Mouse (Mus musculus) intestine, embryonic 14.5 days (tissue): ENCODE measurements around the gene Camk2n1. TPM values are rescaled to one million over a fixed set of nuclear protein-coding genes. Genes with fewer than 3 reads are reported as not detected.

ENCODE experiments used
- ATAC-seq: fragments of 200-750 bp; cut with Nextera tagmentation; replicated peaks from 2 replicates; pipeline ENCODE4 v1.8.0; 2017; ENCODE audit warnings: low read depth, moderate number of reproducible peaks, moderate TSS enrichment, moderate library complexity; ENCODE audit not compliant: low FRiP score, low TSS enrichment
- DNase-seq: peaks from one replicate; pipeline ENCODE4 v3.0.0-alpha.2; 2018; ENCODE audit warnings: low spot score
- H3K27ac ChIP-seq: fragments of 300-500 bp; sonication (generic); 2 replicates; pipeline ENCODE4 v1.5.1; 2014; ENCODE audit warnings: low read depth, mild to moderate bottlenecking, control low read depth
- H3K27me3 ChIP-seq: fragments of 300-500 bp; sonication (generic); replicated peaks from 2 replicates; pipeline ENCODE4 v1.6.1; 2014; ENCODE audit warnings: low read length, control low read depth; ENCODE audit not compliant: control insufficient read depth, insufficient read depth
- H3K36me3 ChIP-seq: fragments of 300-500 bp; sonication (generic); 2 replicates; pipeline ENCODE4 v1.6.1; 2014; ENCODE audit warnings: low read length, control low read depth; ENCODE audit not compliant: control insufficient read depth, insufficient read depth
- H3K4me1 ChIP-seq: fragments of 300-500 bp; sonication (generic); replicated peaks from 2 replicates; pipeline ENCODE4 v1.6.1; 2014; ENCODE audit warnings: low read length, control low read depth, mixed read lengths; ENCODE audit not compliant: control insufficient read depth, insufficient read depth
- H3K4me2 ChIP-seq: fragments of 300-500 bp; sonication (generic); 2 replicates; pipeline ENCODE4 v1.6.1; 2014; ENCODE audit warnings: low read length
- H3K4me3 ChIP-seq: fragments of 300-500 bp; sonication (generic); 2 replicates; pipeline ENCODE4 v1.5.1; 2014; ENCODE audit warnings: low read depth, low read length, control low read depth, mixed read lengths
- H3K9ac ChIP-seq: fragments of 300-500 bp; sonication (generic); 2 replicates; pipeline ENCODE4 v1.6.1; 2014; ENCODE audit warnings: mild to moderate bottlenecking, low read length
- H3K9me3 ChIP-seq: fragments of 300-500 bp; sonication (generic); 2 replicates; pipeline ENCODE4 v1.6.1; 2016; ENCODE audit warnings: low read length, control low read depth; ENCODE audit not compliant: control insufficient read depth
- WGBS: fragments of 180-500 bp; shearing (Covaris S2); extraction: QIAGEN DNeasy Blood & Tissue Kit; methylation state at CpG from one replicate; pipeline ENCODE4 v1.1.7; 2014; 5-methylcytosine and 5-hydroxymethylcytosine counted together
- polyA plus RNA-seq: library from polyadenylated mRNA; unstranded; fragments of >200 nt; fragmentation: Nextera tagmentation; extraction: Ambion mirVana; gene quantifications from 2 replicates; pipeline ENCODE4 v1.2.1, GENCODE M21; 2014

Gene Camk2n1
- polyA plus RNA-seq, 1 experiment from 2014 or later = 5.9 TPM

DNA sequence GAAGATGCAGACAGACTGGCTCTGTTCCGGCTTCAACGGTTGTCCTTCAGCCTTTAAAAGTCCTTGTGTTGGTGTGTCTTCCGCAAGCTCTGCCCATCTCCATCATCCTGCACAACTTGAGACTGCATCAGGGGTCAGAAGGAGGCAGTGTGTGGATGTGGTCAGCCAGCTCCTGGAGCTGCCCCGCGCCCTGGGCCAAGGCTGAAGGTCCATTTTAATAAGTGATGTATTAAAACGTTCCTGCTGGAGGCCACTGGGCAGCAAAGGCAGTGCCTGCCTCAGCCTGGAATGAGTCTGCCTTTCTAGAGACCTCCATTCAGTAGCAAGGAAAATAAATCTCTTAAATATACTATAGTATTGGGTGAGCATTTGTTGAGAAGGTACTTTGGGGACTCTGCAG lies 5.7 kb downstream of the Camk2n1 start:
- Histone ChIP-seq H3K9me3 (no peaks in the 10 kb centered on the region), H3K4me3 (no peak overlapping the region), H3K4me1 (peaks cover 61% of the 10 kb centered on the region), H3K36me3 (peaks cover 13% of the 10 kb centered on the region; the same call in 1 of the 2 replicates), H3K4me2 (no peak overlapping the region), H3K27me3 (no peaks in the 10 kb centered on the region), H3K9ac (no peak overlapping the region), H3K27ac (no peak overlapping the region)
- DNase-seq = no peak
- no peak for ATAC-seq
- 70% methylated on average over 6 of the region's 6 CpGs for WGBS

DNA sequence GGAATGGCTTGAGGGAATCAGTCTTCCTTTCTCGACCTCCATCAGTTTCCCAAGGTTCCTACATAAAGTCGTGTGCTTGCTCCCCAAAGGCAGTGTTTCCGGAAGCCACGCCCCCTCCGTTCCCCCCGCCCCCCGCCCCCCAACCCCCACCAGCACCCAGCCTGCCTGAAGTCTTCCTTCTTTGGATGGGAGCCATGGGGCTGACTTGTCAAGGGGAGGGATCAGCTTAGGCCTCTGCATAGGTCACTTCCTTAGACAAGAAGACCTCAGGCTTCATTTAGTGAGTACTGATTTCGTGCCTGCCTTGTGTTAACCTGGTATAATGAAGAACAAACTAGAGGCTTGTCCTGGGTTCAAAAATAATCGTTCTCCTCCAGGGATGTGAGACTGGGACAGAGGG lies 6.8 kb downstream of the Camk2n1 start:
- H3K27me3 ChIP-seq = no peaks in the 10 kb centered on the region
- H3K27ac ChIP-seq = no peak overlapping the region
- H3K4me2 ChIP-seq = no peak overlapping the region
- peaks cover 13% of the 10 kb centered on the region; the same call in 1 of the 2 replicates for H3K36me3 ChIP-seq
- WGBS = 27% methylated on average over 9 of the region's 9 CpGs
- H3K4me1 ChIP-seq = peaks cover 72% of the 10 kb centered on the region
- no peak overlapping the region for H3K9ac ChIP-seq
- no peak for DNase-seq
- no peaks in the 10 kb centered on the region for H3K9me3 ChIP-seq
- ATAC-seq = no peak
- no peak overlapping the region for H3K4me3 ChIP-seq

DNA sequence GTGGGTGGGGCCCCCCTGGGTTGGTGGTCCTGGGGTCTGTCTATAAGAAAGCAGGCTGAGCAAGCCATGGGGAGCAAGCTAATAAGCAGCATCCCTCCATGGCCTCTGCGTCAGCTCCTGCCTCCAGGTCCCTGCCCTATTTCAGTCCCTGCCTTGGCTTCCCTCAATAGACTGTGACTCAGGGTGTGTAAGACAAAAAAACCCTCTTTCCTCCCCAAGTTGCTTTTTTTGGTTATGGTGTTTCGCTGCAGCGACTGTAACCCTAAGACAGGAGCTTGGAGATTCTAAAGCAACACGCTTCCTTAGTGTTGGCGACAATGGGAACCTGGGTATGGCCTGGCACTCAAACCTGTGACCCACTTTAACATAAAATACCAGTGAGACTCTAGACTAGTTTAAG lies 7.4 kb downstream of the Camk2n1 start:
- ATAC-seq = no peak
- Histone ChIP-seq H3K9ac (no peak overlapping the region), H3K36me3 (peaks cover 13% of the 10 kb centered on the region; the same call in 1 of the 2 replicates), H3K4me1 (peaks cover 67% of the 10 kb centered on the region), H3K9me3 (no peaks in the 10 kb centered on the region), H3K27ac (no peak overlapping the region), H3K4me2 (no peak overlapping the region), H3K4me3 (no peak overlapping the region), H3K27me3 (no peaks in the 10 kb centered on the region)
- WGBS = 94% methylated on average over 5 of the region's 5 CpGs
- DNase-seq = no peak

DNA sequence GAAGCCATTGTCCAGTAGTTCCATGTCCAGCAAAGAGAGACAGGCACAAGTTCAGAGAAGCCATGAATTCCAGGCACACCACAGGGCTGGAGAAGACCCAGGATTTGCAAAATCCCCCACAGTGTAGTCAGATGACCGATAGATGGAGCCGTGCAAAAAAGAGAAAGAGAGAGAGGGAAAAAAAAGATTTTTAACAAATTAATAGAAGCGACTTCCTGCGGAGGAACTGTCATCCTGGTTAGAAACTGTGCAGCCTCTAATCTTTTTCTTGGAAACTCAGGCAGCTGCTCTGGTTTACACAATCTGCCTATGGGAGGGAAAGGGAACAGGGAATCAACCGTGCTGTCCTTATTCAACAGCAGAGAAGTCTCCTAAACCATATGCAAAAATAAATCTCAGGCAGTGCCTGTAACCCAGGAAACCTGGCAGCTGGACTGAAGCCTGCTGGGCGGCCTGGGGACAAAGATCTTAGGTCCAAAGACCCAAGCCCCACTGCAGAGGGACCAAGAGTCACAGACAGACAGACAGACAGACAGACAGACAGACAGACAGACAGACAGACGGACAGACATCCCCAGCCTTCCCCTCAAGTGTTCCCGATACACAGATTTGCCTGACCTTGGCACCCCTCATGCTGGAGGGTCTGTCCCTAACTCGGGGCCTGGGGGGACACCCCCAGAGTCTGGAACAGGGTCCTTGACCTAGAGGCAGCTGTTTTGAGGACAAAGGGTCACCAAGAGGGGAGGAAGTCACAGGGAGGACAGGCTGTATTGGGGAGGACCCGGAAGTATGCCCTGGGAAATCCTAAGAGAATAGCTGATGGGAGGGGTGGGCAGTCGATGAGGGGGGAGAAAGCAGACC lies 9.1 kb downstream of the Camk2n1 start:
- Histone ChIP-seq H3K9me3 (no peaks in the 10 kb centered on the region), H3K36me3 (0 out of 2 replicates have a peak, but pooled peaks cover 6% of the 10 kb centered on the region), H3K4me3 (0 out of 2 replicates have a peak overlapping the region, but pooled peaks have one; percentile 15), H3K27ac (peak overlapping the region; percentile 98), H3K27me3 (no peaks in the 10 kb centered on the region), H3K4me2 (peak overlapping the region; percentile 46), H3K9ac (no peak overlapping the region), H3K4me1 (peaks cover 58% of the 10 kb centered on the region)
- WGBS = 2% methylated on average over 11 of the region's 11 CpGs
- no peak for DNase-seq
- ATAC-seq = peak; percentile 32

DNA sequence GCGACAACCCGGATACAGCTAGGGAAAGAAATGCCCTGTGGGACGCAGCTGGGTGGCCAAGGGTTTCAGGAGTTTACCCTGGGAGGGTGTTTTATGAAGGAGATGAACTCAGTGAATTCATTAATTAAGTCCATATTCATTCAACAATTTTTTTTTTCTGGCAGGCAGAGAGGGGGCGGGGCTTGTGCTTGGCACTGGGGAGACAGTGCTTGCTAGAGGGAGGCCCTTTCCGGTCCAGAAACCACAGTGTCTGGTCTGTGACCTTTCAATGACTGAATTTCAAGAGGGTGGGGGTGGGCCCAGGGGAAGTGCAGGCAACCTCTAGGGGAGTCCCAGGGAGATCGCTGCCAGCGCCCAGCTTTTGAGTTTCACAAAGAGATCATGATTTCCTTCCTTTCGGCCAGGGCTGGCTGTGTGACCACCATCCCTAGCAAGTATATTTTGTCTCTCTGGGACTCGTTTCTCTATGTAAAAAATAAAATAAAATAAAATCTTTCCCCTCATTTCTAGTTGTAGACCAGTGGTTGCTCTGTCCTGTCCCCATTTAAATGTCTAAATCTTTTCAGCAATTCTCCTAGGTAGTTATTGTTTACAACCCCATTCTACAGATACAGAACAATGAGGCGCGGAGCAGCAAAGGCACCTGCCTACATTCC lies 9.8 kb downstream of the Camk2n1 start:
- Histone ChIP-seq H3K27me3 (no peaks in the 10 kb centered on the region), H3K4me3 (no peak overlapping the region), H3K4me1 (peaks cover 56% of the 10 kb centered on the region), H3K4me2 (peak overlapping the region; percentile 46), H3K9ac (no peak overlapping the region), H3K9me3 (no peaks in the 10 kb centered on the region), H3K27ac (peak overlapping the region; percentile 98), H3K36me3 (0 out of 2 replicates have a peak, but pooled peaks cover under 1% of the 10 kb centered on the region)
- ATAC-seq (peak; percentile 44), DNase-seq (peak; percentile 88)
- WGBS = 7% methylated on average over 11 of the region's 11 CpGs

DNA sequence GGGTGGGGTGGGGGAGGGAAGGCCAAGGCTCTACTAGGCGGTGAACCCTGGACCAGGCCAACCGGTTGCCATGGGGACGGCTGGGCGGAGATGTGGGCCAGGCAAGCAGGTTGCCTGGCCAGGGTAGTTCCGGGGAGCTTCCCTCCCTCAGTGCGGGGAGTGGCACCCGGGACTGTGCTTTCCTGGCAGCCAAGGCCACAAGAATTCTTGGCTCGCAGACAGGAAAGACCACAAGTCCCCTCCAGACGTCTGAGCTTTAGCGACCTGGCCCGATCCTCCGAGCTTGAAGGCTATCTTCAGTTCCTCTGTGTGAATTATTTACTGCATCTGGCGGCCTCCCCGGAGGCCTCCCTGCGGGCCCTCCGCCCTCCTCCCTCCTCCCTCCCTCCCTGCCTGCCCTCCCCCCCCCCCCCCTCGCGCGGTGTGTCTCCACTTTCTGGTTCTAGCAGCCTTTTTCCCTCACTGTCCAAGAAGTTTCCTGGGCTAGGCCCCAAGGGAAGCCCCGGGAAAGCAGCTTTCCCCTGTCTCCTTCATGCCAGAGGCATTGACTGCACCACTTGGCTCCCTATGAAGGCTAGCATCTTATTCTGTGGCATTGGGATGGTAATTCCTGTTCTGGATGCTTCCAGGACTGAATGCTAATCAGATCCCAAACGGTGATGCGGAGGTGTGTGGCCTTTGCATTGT lies 10.7 kb downstream of the Camk2n1 start:
- WGBS = 1% methylated on average over 18 of the region's 22 CpGs
- Histone ChIP-seq H3K27ac (peak overlapping the region; percentile 98), H3K4me2 (peak overlapping the region; percentile 46), H3K4me3 (peak overlapping the region; percentile 16; the same call in 1 of the 2 replicates), H3K27me3 (no peaks in the 10 kb centered on the region), H3K9ac (0 out of 2 replicates have a peak overlapping the region, but pooled peaks have one; percentile 25), H3K36me3 (no peaks in the 10 kb centered on the region), H3K9me3 (no peaks in the 10 kb centered on the region), H3K4me1 (peaks cover 65% of the 10 kb centered on the region)
- DNase-seq (peak; percentile 91), ATAC-seq (peak; percentile 79)

DNA sequence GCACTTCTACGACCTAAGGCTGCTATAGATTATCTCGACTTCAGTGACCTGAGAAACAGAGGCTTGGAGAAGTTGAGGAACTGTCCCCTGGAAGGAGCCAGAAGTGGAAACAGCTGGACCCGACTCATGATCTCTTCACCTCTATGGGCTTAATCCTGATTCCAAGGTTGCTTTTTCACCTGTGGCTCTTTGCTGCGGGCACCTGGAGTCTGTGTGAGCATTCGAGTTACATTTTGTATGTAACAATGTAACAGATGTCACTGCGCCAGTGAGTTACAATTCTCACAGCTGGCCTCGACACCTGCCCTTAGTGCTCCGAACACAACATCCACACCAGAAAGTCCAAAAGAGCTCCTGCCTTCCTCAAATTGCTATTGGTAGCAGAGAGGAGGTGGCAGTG lies 11.3 kb downstream of the Camk2n1 start:
- no peak overlapping the region for H3K9ac ChIP-seq
- peaks cover 63% of the 10 kb centered on the region for H3K4me1 ChIP-seq
- H3K4me2 ChIP-seq = peak overlapping the region; percentile 46; the same call in 1 of the 2 replicates

DNA sequence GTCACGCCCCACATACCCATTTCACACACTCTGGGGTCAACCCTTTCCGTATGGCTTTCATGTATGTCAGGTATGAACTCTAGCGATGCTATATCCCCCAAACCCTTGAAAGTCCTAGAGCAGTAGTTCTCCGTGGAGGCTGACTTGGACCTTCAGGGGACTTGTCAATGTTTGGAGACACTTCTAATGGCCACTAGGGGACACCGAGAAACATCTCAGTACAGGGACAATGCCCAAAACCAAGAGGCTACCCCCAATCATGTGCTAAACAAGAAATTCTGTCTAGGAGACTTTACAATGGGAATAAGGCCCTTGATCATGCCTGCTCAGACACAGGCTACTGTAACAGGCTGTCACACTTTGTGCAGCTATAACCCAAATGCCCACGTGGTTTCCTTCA lies 12.6 kb downstream of the Camk2n1 start:
- no peak for ATAC-seq
- Histone ChIP-seq H3K4me2 (no peak overlapping the region), H3K9ac (no peak overlapping the region), H3K4me3 (no peak overlapping the region), H3K27ac (no peak overlapping the region), H3K27me3 (no peaks in the 10 kb centered on the region), H3K36me3 (no peaks in the 10 kb centered on the region), H3K4me1 (peaks cover 66% of the 10 kb centered on the region), H3K9me3 (no peaks in the 10 kb centered on the region)
- 75% methylated on average over 6 of the region's 6 CpGs for WGBS
- DNase-seq = no peak

More for the DNA sequence above, 11.3 kb downstream of the Camk2n1 start:
- no peaks in the 10 kb centered on the region for H3K36me3 ChIP-seq
- no peaks in the 10 kb centered on the region for H3K27me3 ChIP-seq
- no peak overlapping the region for H3K4me3 ChIP-seq
- no peak for ATAC-seq
- no peak for DNase-seq
- H3K9me3 ChIP-seq = no peaks in the 10 kb centered on the region
- 37% methylated on average over 8 of the region's 8 CpGs for WGBS
- peak overlapping the region; percentile 98 for H3K27ac ChIP-seq
